In genomic region chr1:66552396-66552966, GRCm38 (mm10) we compare ENCODE assay signal across 15 mouse cellular contexts.
DNase-seq lines count a peak whose midpoint lies in the region; ATAC-seq and TF ChIP-seq lines count a peak whose summit lies in the region.
"Had no signal": no experiment of that assay in that cellular context is flagged by ENCODE, and none has a peak within 500 bp of the region (broad histone marks: within the 10 kb centered on the region; RNA-seq: fewer than 3 reads in every experiment).

No protein-coding gene starts in this region.

- no peak overlapping the region for H3K4me3 ChIP-seq in kidney, postnatal 0 days (replicated peaks; ENCODE audit: low read depth, low read length)
- no peak overlapping the region for H3K4me3 ChIP-seq in midbrain, embryonic 15.5 days
- H3K4me3 ChIP-seq: limb, embryonic 12.5 days; midbrain, embryonic 12.5 days had no signal

- no peak overlapping the region for H3K4me2 ChIP-seq in kidney, postnatal 0 days (ENCODE audit: low read length)
- no peak overlapping the region for H3K4me2 ChIP-seq in midbrain, embryonic 15.5 days
- H3K4me2 ChIP-seq: limb, embryonic 12.5 days; lung, embryonic 14.5 days; midbrain, embryonic 12.5 days had no signal

- no peaks in the 10 kb centered on the region for H3K9me3 ChIP-seq in kidney, postnatal 0 days (replicated peaks; ENCODE audit: low read length)
- H3K9me3 ChIP-seq in midbrain, embryonic 15.5 days: no peaks in the 10 kb centered on the region
- H3K9me3 ChIP-seq: limb, embryonic 12.5 days; midbrain, embryonic 12.5 days had no signal

- no peak for ATAC-seq in kidney, postnatal 0 days (replicated peaks; ENCODE audit: low FRiP score, low read depth)
- ATAC-seq in activated CD4-positive, CD25-positive, alpha-beta regulatory T cell, adult 4 months: peak; percentile 88
- no peak for ATAC-seq in midbrain, embryonic 15.5 days (replicated peaks)

- no peak overlapping the region for H3K9ac ChIP-seq in kidney, postnatal 0 days (ENCODE audit: low read depth, low read length)
- no peak overlapping the region for H3K9ac ChIP-seq in midbrain, embryonic 15.5 days
- H3K9ac ChIP-seq: limb, embryonic 12.5 days; lung, embryonic 14.5 days; midbrain, embryonic 12.5 days had no signal

- DNase-seq in kidney, postnatal 0 days (ENCODE audit: low spot score): peak; percentile 10
- DNase-seq in kidney, postnatal 25 days: no peak
- peak; percentile 82 for DNase-seq in layer of hippocampus, adult 9-11 months
- peak; percentile 71 to 77 for DNase-seq in right cerebral cortex, adult 2 months (ENCODE audit: low spot score in 2 of 2)
- DNase-seq in cerebellum, postnatal 25 days: no peak
- no peak for DNase-seq in kidney, postnatal 10 days
- DNase-seq: gastrocnemius, postnatal 25 days; heart, postnatal 10 days; kidney, adult 18-20 months; lung, embryonic 14.5 days; spleen, adult 18-20 months had no signal

- no peak overlapping the region for H3K27ac ChIP-seq in kidney, postnatal 0 days
- no peak overlapping the region for H3K27ac ChIP-seq in midbrain, embryonic 15.5 days
- H3K27ac ChIP-seq: limb, embryonic 12.5 days; midbrain, embryonic 12.5 days had no signal

- no peaks in the 10 kb centered on the region for H3K36me3 ChIP-seq in kidney, postnatal 0 days (ENCODE audit: insufficient read depth, low read length)
- H3K36me3 ChIP-seq in midbrain, embryonic 15.5 days (replicated peaks): no peaks in the 10 kb centered on the region
- H3K36me3 ChIP-seq: limb, embryonic 12.5 days; midbrain, embryonic 12.5 days had no signal

- H3K4me1 ChIP-seq in kidney, postnatal 0 days (replicated peaks; ENCODE audit: insufficient read depth, low read length): no peaks in the 10 kb centered on the region
- no peaks in the 10 kb centered on the region for H3K4me1 ChIP-seq in midbrain, embryonic 15.5 days
- H3K4me1 ChIP-seq: midbrain, embryonic 12.5 days had no signal

- no peaks in the 10 kb centered on the region for H3K27me3 ChIP-seq in kidney, postnatal 0 days (ENCODE audit: insufficient read depth, low read length)
- H3K27me3 ChIP-seq in midbrain, embryonic 15.5 days (replicated peaks): no peaks in the 10 kb centered on the region
- H3K27me3 ChIP-seq: limb, embryonic 12.5 days; midbrain, embryonic 12.5 days had no signal

- WGBS in kidney, postnatal 0 days: 18% methylated on average over 5 of the region's 5 CpGs
- 76% methylated on average over 5 of the region's 5 CpGs for WGBS in midbrain, embryonic 15.5 days

- no peak for TF ChIP-seq CTCF in kidney, postnatal 0 days (IDR thresholded peaks at IDR 0.05; ENCODE audit: low read depth)

Comparison
In these comparisons a context has a peak if more than half of its experiments do, and no peak if none do; other contexts are left out.
1. DNase-seq: peak in kidney, postnatal 0 days (single experiment), layer of hippocampus, adult 9-11 months (single experiment) and right cerebral cortex, adult 2 months (2 of 2); none in kidney, postnatal 25 days (0 of 2), cerebellum, postnatal 25 days (0 of 2) and kidney, postnatal 10 days (single experiment).